Mouse (Mus musculus) cortical plate, adult 2 months (tissue): ENCODE results near the gene Cd200r1.

Source experiments
- CTCF ChIP-seq: fragments of 200-500 bp; IDR thresholded peaks from 2 replicates; pipeline ENCODE4 v1.5.1; 2011; ENCODE audit warnings: mild to moderate bottlenecking, control low read depth, low read length; ENCODE audit not compliant: insufficient read depth; ENCODE audit errors: extremely low read depth
- POLR2A ChIP-seq: fragments of 200-500 bp; IDR thresholded peaks from 2 replicates; pipeline ENCODE4 v1.6.1; 2011; ENCODE audit warnings: mild to moderate bottlenecking, low read length, control low read depth; ENCODE audit not compliant: insufficient read depth; ENCODE audit errors: extremely low read depth

DNA sequence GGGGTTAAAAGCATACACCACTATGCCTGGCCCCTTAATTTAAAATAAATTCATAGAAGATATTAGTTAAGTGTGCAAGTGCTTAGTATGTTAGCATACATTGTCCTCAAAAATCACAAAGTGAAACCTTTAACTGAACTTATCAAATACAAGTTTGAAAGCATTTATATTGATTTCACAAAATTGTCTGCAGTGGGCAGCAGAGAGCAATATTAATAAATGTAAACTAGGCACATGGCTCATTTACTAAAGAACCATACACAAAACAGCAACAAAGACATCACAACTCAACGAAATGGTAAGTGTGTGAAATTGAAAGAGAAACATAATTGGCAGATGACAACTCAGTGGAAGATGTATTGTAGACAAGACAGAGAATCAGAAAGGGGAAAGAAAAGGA is 3.7 kb upstream of the Cd200r1 start:
- no peak for TF ChIP-seq CTCF
- no peak for TF ChIP-seq POLR2A
